Mouse (Mus musculus): ENCODE measurements around the gene Hmces. TPM values are rescaled to one million over a fixed set of nuclear protein-coding genes. Genes with fewer than 3 reads are reported as not detected.
A peak's percentile ranks its signal among the peaks of the same experiment; 100 is the strongest.

Hmces gene
- 56.0 and 58.2 TPM in 2 replicates for polyA plus RNA-seq (2014; fragmentation: Nextera tagmentation; extraction: Ambion mirVana)

GRCm38 (mm10) chr6:87913661-87914325 lies at the start of gene Hmces:
TSS of gene Hmces (plus strand) at chr6:87913935.
- H3K27ac ChIP-seq (ENCODE audit: low read depth, low read length), result peak within 1 kb of the TSS; percentile 78
- H3K4me2 ChIP-seq (ENCODE audit: low read length), result peak within 1 kb of the TSS; percentile 88
- WGBS, result under 1% methylated on average over 62 of the region's 62 CpGs
- ATAC-seq (peak; percentile 94), DNase-seq (ENCODE audit: low spot score) (peak; percentile 74)
- H3K4me1 ChIP-seq (ENCODE audit: control insufficient read depth, insufficient read depth, low read length), result peaks cover 7% of the 10 kb centered on the region; the same call in 1 of the 2 replicates
- no peaks in the 10 kb centered on the region for H3K27me3 ChIP-seq (replicated peaks; ENCODE audit: control insufficient read depth, insufficient read depth, low read length)
- peaks cover 70% of the 10 kb centered on the region for H3K36me3 ChIP-seq (ENCODE audit: control insufficient read depth, insufficient read depth, low read length)
- H3K4me3 ChIP-seq (ENCODE audit: low read depth, low read length), result peak within 1 kb of the TSS; percentile 79
- H3K9ac ChIP-seq (ENCODE audit: low read length), result peak within 1 kb of the TSS; percentile 92
- H3K9me3 ChIP-seq (replicated peaks; ENCODE audit: control insufficient read depth, low read length), result no peaks in the 10 kb centered on the region

GRCm38 (mm10) chr6:87866211-87866610 lies 47.5 kb upstream of the Hmces start:
- Histone ChIP-seq H3K9me3 (replicated peaks; ENCODE audit: control insufficient read depth, low read length) (no peaks in the 10 kb centered on the region), H3K27ac (ENCODE audit: low read depth, low read length) (no peak overlapping the region), H3K9ac (ENCODE audit: low read length) (no peak overlapping the region), H3K4me3 (ENCODE audit: low read depth, low read length) (no peak overlapping the region), H3K27me3 (replicated peaks; ENCODE audit: control insufficient read depth, insufficient read depth, low read length) (no peaks in the 10 kb centered on the region), H3K4me1 (ENCODE audit: control insufficient read depth, insufficient read depth, low read length) (no peaks in the 10 kb centered on the region), H3K36me3 (ENCODE audit: control insufficient read depth, insufficient read depth, low read length) (no peaks in the 10 kb centered on the region), H3K4me2 (ENCODE audit: low read length) (no peak overlapping the region)
- ATAC-seq, result no peak
- no peak for DNase-seq (ENCODE audit: low spot score)
- WGBS, result 88% methylated on average over 6 of the region's 6 CpGs

- Histone ChIP-seq H3K9ac (ENCODE audit: low read length) (no peak overlapping the region), H3K27me3 (replicated peaks; ENCODE audit: control insufficient read depth, insufficient read depth, low read length) (no peaks in the 10 kb centered on the region), H3K4me1 (ENCODE audit: control insufficient read depth, insufficient read depth, low read length) (no peaks in the 10 kb centered on the region), H3K4me3 (ENCODE audit: low read depth, low read length) (no peak overlapping the region), H3K9me3 (replicated peaks; ENCODE audit: control insufficient read depth, low read length) (no peaks in the 10 kb centered on the region), H3K36me3 (ENCODE audit: control insufficient read depth, insufficient read depth, low read length) (no peaks in the 10 kb centered on the region), H3K27ac (ENCODE audit: low read depth, low read length) (no peak overlapping the region), H3K4me2 (ENCODE audit: low read length) (no peak overlapping the region)
- ATAC-seq (no peak), DNase-seq (ENCODE audit: low spot score) (no peak)
- 82% methylated on average over 2 of the region's 2 CpGs for WGBS
Measured at GRCm38 (mm10) chr6:87867256-87867655, 46.5 kb upstream of the Hmces start.

- H3K27ac ChIP-seq (ENCODE audit: low read depth, low read length), result no peak overlapping the region
- DNase-seq (ENCODE audit: low spot score), result no peak
- H3K4me1 ChIP-seq (ENCODE audit: control insufficient read depth, insufficient read depth, low read length), result no peaks in the 10 kb centered on the region
- H3K9ac ChIP-seq (ENCODE audit: low read length), result no peak overlapping the region
- WGBS, result 85% methylated on average over 9 of the region's 9 CpGs
- no peaks in the 10 kb centered on the region for H3K9me3 ChIP-seq (replicated peaks; ENCODE audit: control insufficient read depth, low read length)
- H3K4me2 ChIP-seq (ENCODE audit: low read length), result no peak overlapping the region
- no peaks in the 10 kb centered on the region for H3K36me3 ChIP-seq (ENCODE audit: control insufficient read depth, insufficient read depth, low read length)
- no peak overlapping the region for H3K4me3 ChIP-seq (ENCODE audit: low read depth, low read length)
- no peak for ATAC-seq
- no peaks in the 10 kb centered on the region for H3K27me3 ChIP-seq (replicated peaks; ENCODE audit: control insufficient read depth, insufficient read depth, low read length)
Measured at GRCm38 (mm10) chr6:87868871-87869506, 44.7 kb upstream of the Hmces start.

- H3K27me3 ChIP-seq (replicated peaks; ENCODE audit: control insufficient read depth, insufficient read depth, low read length), result no peaks in the 10 kb centered on the region
- ATAC-seq (no peak), DNase-seq (ENCODE audit: low spot score) (no peak)
- H3K4me1 ChIP-seq (ENCODE audit: control insufficient read depth, insufficient read depth, low read length), result no peaks in the 10 kb centered on the region
- no peak overlapping the region for H3K4me2 ChIP-seq (ENCODE audit: low read length)
- no peak overlapping the region for H3K4me3 ChIP-seq (ENCODE audit: low read depth, low read length)
- no peaks in the 10 kb centered on the region for H3K9me3 ChIP-seq (replicated peaks; ENCODE audit: control insufficient read depth, low read length)
- no peaks in the 10 kb centered on the region for H3K36me3 ChIP-seq (ENCODE audit: control insufficient read depth, insufficient read depth, low read length)
- no peak overlapping the region for H3K27ac ChIP-seq (ENCODE audit: low read depth, low read length)
- 69% methylated on average over 1 of the region's 1 CpGs for WGBS
- H3K9ac ChIP-seq (ENCODE audit: low read length), result no peak overlapping the region
Measured at GRCm38 (mm10) chr6:87870440-87870839, 43.3 kb upstream of the Hmces start.

- 85% methylated on average over 7 of the region's 7 CpGs for WGBS
- Histone ChIP-seq H3K36me3 (ENCODE audit: control insufficient read depth, insufficient read depth, low read length) (no peaks in the 10 kb centered on the region), H3K27ac (ENCODE audit: low read depth, low read length) (no peak overlapping the region), H3K4me3 (ENCODE audit: low read depth, low read length) (no peak overlapping the region), H3K27me3 (replicated peaks; ENCODE audit: control insufficient read depth, insufficient read depth, low read length) (no peaks in the 10 kb centered on the region), H3K9ac (ENCODE audit: low read length) (no peak overlapping the region), H3K4me2 (ENCODE audit: low read length) (no peak overlapping the region), H3K9me3 (replicated peaks; ENCODE audit: control insufficient read depth, low read length) (no peaks in the 10 kb centered on the region), H3K4me1 (ENCODE audit: control insufficient read depth, insufficient read depth, low read length) (no peaks in the 10 kb centered on the region)
- ATAC-seq (no peak), DNase-seq (ENCODE audit: low spot score) (no peak)
Measured at GRCm38 (mm10) chr6:87871240-87871639, 42.5 kb upstream of the Hmces start.

- H3K27me3 ChIP-seq (replicated peaks; ENCODE audit: control insufficient read depth, insufficient read depth, low read length), result no peaks in the 10 kb centered on the region
- H3K36me3 ChIP-seq (ENCODE audit: control insufficient read depth, insufficient read depth, low read length), result no peaks in the 10 kb centered on the region
- ATAC-seq (no peak), DNase-seq (ENCODE audit: low spot score) (no peak)
- no peak overlapping the region for H3K4me2 ChIP-seq (ENCODE audit: low read length)
- no peak overlapping the region for H3K27ac ChIP-seq (ENCODE audit: low read depth, low read length)
- H3K9me3 ChIP-seq (replicated peaks; ENCODE audit: control insufficient read depth, low read length), result no peaks in the 10 kb centered on the region
- no peak overlapping the region for H3K9ac ChIP-seq (ENCODE audit: low read length)
- H3K4me3 ChIP-seq (ENCODE audit: low read depth, low read length), result no peak overlapping the region
- 62% methylated on average over 1 of the region's 1 CpGs for WGBS
- no peaks in the 10 kb centered on the region for H3K4me1 ChIP-seq (ENCODE audit: control insufficient read depth, insufficient read depth, low read length)
Measured at GRCm38 (mm10) chr6:87873104-87873503, 40.6 kb upstream of the Hmces start.

- H3K27me3 ChIP-seq (replicated peaks; ENCODE audit: control insufficient read depth, insufficient read depth, low read length), result no peaks in the 10 kb centered on the region
- DNase-seq (ENCODE audit: low spot score) (no peak), ATAC-seq (no peak)
- H3K27ac ChIP-seq (ENCODE audit: low read depth, low read length), result no peak overlapping the region
- WGBS, result 87% methylated on average over 2 of the region's 2 CpGs
- H3K36me3 ChIP-seq (ENCODE audit: control insufficient read depth, insufficient read depth, low read length), result no peaks in the 10 kb centered on the region
- no peak overlapping the region for H3K9ac ChIP-seq (ENCODE audit: low read length)
- H3K4me1 ChIP-seq (ENCODE audit: control insufficient read depth, insufficient read depth, low read length), result no peaks in the 10 kb centered on the region
- no peaks in the 10 kb centered on the region for H3K9me3 ChIP-seq (replicated peaks; ENCODE audit: control insufficient read depth, low read length)
- H3K4me2 ChIP-seq (ENCODE audit: low read length), result no peak overlapping the region
- no peak overlapping the region for H3K4me3 ChIP-seq (ENCODE audit: low read depth, low read length)
Measured at GRCm38 (mm10) chr6:87873963-87874362, 39.8 kb upstream of the Hmces start.

- H3K9ac ChIP-seq (ENCODE audit: low read length), result no peak overlapping the region
- H3K36me3 ChIP-seq (ENCODE audit: control insufficient read depth, insufficient read depth, low read length), result no peaks in the 10 kb centered on the region
- H3K27ac ChIP-seq (ENCODE audit: low read depth, low read length), result no peak overlapping the region
- H3K4me1 ChIP-seq (ENCODE audit: control insufficient read depth, insufficient read depth, low read length), result no peaks in the 10 kb centered on the region
- H3K4me3 ChIP-seq (ENCODE audit: low read depth, low read length), result no peak overlapping the region
- H3K27me3 ChIP-seq (replicated peaks; ENCODE audit: control insufficient read depth, insufficient read depth, low read length), result no peaks in the 10 kb centered on the region
- no peaks in the 10 kb centered on the region for H3K9me3 ChIP-seq (replicated peaks; ENCODE audit: control insufficient read depth, low read length)
- DNase-seq (ENCODE audit: low spot score) (no peak), ATAC-seq (no peak)
- H3K4me2 ChIP-seq (ENCODE audit: low read length), result no peak overlapping the region
- 80% methylated on average over 1 of the region's 1 CpGs for WGBS
Measured at GRCm38 (mm10) chr6:87875083-87875482, 38.7 kb upstream of the Hmces start.
